Mouse (Mus musculus): ENCODE data around the gene Krtap13. TPM values are rescaled to one million over a fixed set of nuclear protein-coding genes. Genes with fewer than 3 reads are reported as not detected.

Gene Krtap13
- polyA plus RNA-seq, 1 experiment from 2014 or later: 54.9 TPM

DNA sequence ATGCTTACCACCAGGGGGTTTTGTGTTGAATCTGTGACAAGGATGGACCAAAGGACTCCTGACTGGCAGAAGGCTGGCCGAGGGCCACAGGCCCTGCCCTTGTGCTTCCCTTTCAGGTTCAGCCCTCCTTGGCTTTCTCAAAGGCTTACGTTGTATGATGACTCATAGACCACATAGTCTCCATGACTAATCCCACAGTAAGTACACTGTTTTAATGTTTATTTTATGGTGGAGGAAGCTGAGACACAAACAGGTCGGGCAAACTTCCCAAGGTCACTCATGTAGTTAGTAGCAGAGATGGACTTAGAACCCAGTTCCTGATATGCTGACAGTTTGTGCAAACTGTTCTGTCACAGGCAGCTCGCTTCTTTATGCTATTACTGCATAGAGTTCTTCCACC is 40.7 kb downstream of the Krtap13 start:
- H3K27me3 ChIP-seq: no peaks in the 10 kb centered on the region
- H3K4me2 ChIP-seq: no peak overlapping the region
- WGBS: 74% methylated on average over 4 of the region's 4 CpGs
- no peak overlapping the region for H3K27ac ChIP-seq
- no peaks in the 10 kb centered on the region for H3K36me3 ChIP-seq
- H3K4me3 ChIP-seq: no peak overlapping the region
- no peak overlapping the region for H3K9ac ChIP-seq
- no peak for ATAC-seq (ENCODE audit: insufficient number of reproducible peaks, low FRiP score, low TSS enrichment, low read depth)
- no peaks in the 10 kb centered on the region for H3K9me3 ChIP-seq
- no peaks in the 10 kb centered on the region for H3K4me1 ChIP-seq

GRCm38 (mm10) chr16:88707496-88708012 is 43.9 kb downstream of the Krtap13 start, which contains the start of gene 2310061N02Rik:
Gene 2310061N02Rik (minus strand): TSS chr16:88707962.
- H3K4me3 ChIP-seq: no peak within 1 kb of the TSS
- no peak within 1 kb of the TSS for H3K4me2 ChIP-seq
- H3K27ac ChIP-seq: no peak within 1 kb of the TSS
- WGBS: 85% methylated on average over 10 of the region's 10 CpGs
- no peaks in the 10 kb centered on the region for H3K27me3 ChIP-seq
- no peak for ATAC-seq (ENCODE audit: insufficient number of reproducible peaks, low FRiP score, low TSS enrichment, low read depth)
- H3K4me1 ChIP-seq: no peaks in the 10 kb centered on the region
- no peak within 1 kb of the TSS for H3K9ac ChIP-seq
- no peaks in the 10 kb centered on the region for H3K36me3 ChIP-seq
- H3K9me3 ChIP-seq: no peaks in the 10 kb centered on the region

DNA sequence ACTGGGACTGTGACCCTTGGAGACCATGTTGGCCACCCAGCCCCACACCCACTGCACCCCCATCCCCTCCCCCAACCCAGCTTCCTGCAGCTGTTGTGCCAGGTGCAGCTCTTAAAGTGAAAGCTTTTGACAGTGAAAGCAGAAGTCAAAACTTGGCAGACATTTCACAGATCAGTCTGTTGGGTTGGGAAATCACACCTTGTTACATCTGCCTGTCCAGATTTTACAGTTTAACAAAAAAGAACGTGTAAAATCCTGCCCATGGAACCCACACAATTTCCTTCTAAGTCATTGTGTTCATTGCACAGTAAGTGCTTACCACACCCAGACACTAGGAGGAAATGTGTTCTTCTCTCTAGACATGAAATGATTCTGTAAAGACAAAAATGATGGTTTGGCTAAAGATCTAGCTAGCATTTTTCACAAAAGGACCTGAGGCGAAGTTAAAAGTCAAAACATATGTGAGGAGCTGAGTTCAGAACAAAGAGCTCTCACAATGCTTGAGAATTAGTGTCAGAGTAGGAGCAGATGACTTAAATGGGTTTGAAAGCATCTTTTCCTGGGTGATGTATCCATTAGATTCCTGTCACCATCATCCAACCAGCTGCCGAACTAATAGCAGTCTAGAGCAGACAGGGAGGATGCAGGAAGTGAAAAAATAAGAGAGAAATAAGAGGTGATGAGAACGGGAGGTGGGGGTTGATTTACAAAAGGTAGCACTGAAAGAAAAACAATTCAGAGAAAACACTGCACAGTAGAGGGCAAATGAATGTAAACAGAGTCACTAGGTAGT is 50.2 kb downstream of the Krtap13 start:
- ATAC-seq (ENCODE audit: insufficient number of reproducible peaks, low FRiP score, low TSS enrichment, low read depth): no peak
- no peaks in the 10 kb centered on the region for H3K36me3 ChIP-seq
- H3K4me3 ChIP-seq: no peak overlapping the region
- no peak overlapping the region for H3K4me2 ChIP-seq
- no peaks in the 10 kb centered on the region for H3K4me1 ChIP-seq
- no peaks in the 10 kb centered on the region for H3K27me3 ChIP-seq
- no peak overlapping the region for H3K9ac ChIP-seq
- WGBS: 33% methylated on average over 4 of the region's 4 CpGs
- no peak overlapping the region for H3K27ac ChIP-seq
- H3K9me3 ChIP-seq: no peaks in the 10 kb centered on the region

Other genes starting within 250 kb of the Krtap13 start
- gene Cldn17, start 244.7 kb downstream of the Krtap13 start, polyA plus RNA-seq (2015; fragmentation: Nextera tagmentation; extraction: Ambion mirVana): 0.13 and 0.25 TPM in 2 replicates
- 2.5 and 3.2 TPM in 2 replicates for gene Cldn8, start 188.5 kb downstream of the Krtap13 start, polyA plus RNA-seq (2015; fragmentation: Nextera tagmentation; extraction: Ambion mirVana)
- not detected in 2 replicates for gene Krtap24-1, start 139.4 kb downstream of the Krtap13 start, polyA plus RNA-seq (2015; fragmentation: Nextera tagmentation; extraction: Ambion mirVana)
- 8.2 and 17.6 TPM in 2 replicates for gene 2310079G19Rik, start 124.0 kb downstream of the Krtap13 start, polyA plus RNA-seq (2015; fragmentation: Nextera tagmentation; extraction: Ambion mirVana)
- not detected in 2 replicates for gene Krtap26-1, start 103.8 kb downstream of the Krtap13 start, polyA plus RNA-seq (2015; fragmentation: Nextera tagmentation; extraction: Ambion mirVana)
- gene Krtap27-1, start 80.0 kb downstream of the Krtap13 start, polyA plus RNA-seq (2015; fragmentation: Nextera tagmentation; extraction: Ambion mirVana): not detected in 2 replicates
- gene 2310061N02Rik, start 43.7 kb downstream of the Krtap13 start, polyA plus RNA-seq (2015; fragmentation: Nextera tagmentation; extraction: Ambion mirVana): 0.68 TPM in 1 of 2 replicates, not detected in the other
- gene Krtap13-1, start 22.8 kb downstream of the Krtap13 start, polyA plus RNA-seq (2015; fragmentation: Nextera tagmentation; extraction: Ambion mirVana): 0.57 TPM in 1 of 2 replicates, not detected in the other
- gene 2310034C09Rik, start 7.2 kb upstream of the Krtap13 start, polyA plus RNA-seq (2015; fragmentation: Nextera tagmentation; extraction: Ambion mirVana): 91.4 and 110 TPM in 2 replicates
- 0.22 and 0.55 TPM in 2 replicates for gene 2310057N15Rik, start 22.6 kb upstream of the Krtap13 start, polyA plus RNA-seq (2015; fragmentation: Nextera tagmentation; extraction: Ambion mirVana)
- 3.9 and 10.2 TPM in 2 replicates for gene Gm5965, start 26.3 kb upstream of the Krtap13 start, polyA plus RNA-seq (2015; fragmentation: Nextera tagmentation; extraction: Ambion mirVana)
- gene Gm20741, start 60.6 kb upstream of the Krtap13 start, polyA plus RNA-seq (2015; fragmentation: Nextera tagmentation; extraction: Ambion mirVana): 45.6 and 50.2 TPM in 2 replicates
- gene Krtap15, start 68.6 kb upstream of the Krtap13 start, polyA plus RNA-seq (2015; fragmentation: Nextera tagmentation; extraction: Ambion mirVana): not detected in 2 replicates
- gene Krtap14, start 74.5 kb upstream of the Krtap13 start, polyA plus RNA-seq (2015; fragmentation: Nextera tagmentation; extraction: Ambion mirVana): not detected in 2 replicates
- not detected in 2 replicates for gene Krtap19-1, start 117.8 kb upstream of the Krtap13 start, polyA plus RNA-seq (2015; fragmentation: Nextera tagmentation; extraction: Ambion mirVana)
- not detected in 2 replicates for gene Krtap19-2, start 122.6 kb upstream of the Krtap13 start, polyA plus RNA-seq (2015; fragmentation: Nextera tagmentation; extraction: Ambion mirVana)
- not detected in 2 replicates for gene Krtap19-3, start 126.4 kb upstream of the Krtap13 start, polyA plus RNA-seq (2015; fragmentation: Nextera tagmentation; extraction: Ambion mirVana)
- gene Krtap19-4, start 133.5 kb upstream of the Krtap13 start, polyA plus RNA-seq (2015; fragmentation: Nextera tagmentation; extraction: Ambion mirVana): not detected in 2 replicates
- not detected in 2 replicates for gene Krtap19-5, start 144.8 kb upstream of the Krtap13 start, polyA plus RNA-seq (2015; fragmentation: Nextera tagmentation; extraction: Ambion mirVana)
- not detected in 2 replicates for gene Krtap19-9b, start 180.6 kb upstream of the Krtap13 start, polyA plus RNA-seq (2015; fragmentation: Nextera tagmentation; extraction: Ambion mirVana)
- 0.42 TPM in 1 of 2 replicates, not detected in the other for gene Krtap16-3, start 211.2 kb upstream of the Krtap13 start, polyA plus RNA-seq (2015; fragmentation: Nextera tagmentation; extraction: Ambion mirVana)

Data from limb, embryonic 15.5 days (tissue).